Mouse (Mus musculus): ENCODE measurements around the gene Fam214b. TPM values are rescaled to one million over a fixed set of nuclear protein-coding genes. Genes with fewer than 3 reads are reported as not detected.

The Fam214b gene
- 4.0 and 4.2 TPM in 2 replicates for total RNA-seq (2014; rRNA removed)
- 6.2 and 7.7 TPM in 2 replicates for polyA plus RNA-seq (2012; rRNA removed)

GRCm38 (mm10) chr4:43045659-43046302, at the start of gene Fam214b:
Gene Fam214b (minus strand): TSS chr4:43046220.
- peak; percentile 97 for DNase-seq (ENCODE audit: extremely low read depth, low read depth, low spot score)
- Histone ChIP-seq H3K4me3 (ENCODE audit: insufficient read depth, low read depth, low read length) (peak within 1 kb of the TSS; percentile 60), H3K79me2 (ENCODE audit: control insufficient read depth, insufficient read depth, low read length) (no peaks in the 10 kb centered on the region), H3K36me3 (ENCODE audit: control insufficient read depth, insufficient read depth, low read length) (no peaks in the 10 kb centered on the region), H3K27me3 (ENCODE audit: control insufficient read depth, insufficient read depth, low read length) (no peaks in the 10 kb centered on the region), H3K27ac (replicated peaks; ENCODE audit: insufficient read depth, low read depth, low read length) (peak within 1 kb of the TSS; percentile 53), H3K9ac (ENCODE audit: low read depth, low read length) (peak within 1 kb of the TSS; percentile 69), H3K4me1 (ENCODE audit: control insufficient read depth, insufficient read depth, low read length) (peaks cover 9% of the 10 kb centered on the region; the same call in 1 of the 2 replicates)
- TF ChIP-seq POLR2A (IDR thresholded peaks at IDR 0.05; ENCODE audit: extremely low read depth, insufficient read depth, low read length) (0 out of 2 replicates have a peak, but pooled peaks have one; percentile 35), CTCF (IDR thresholded peaks at IDR 0.05; ENCODE audit: low read depth, low read length) (no peak)
- under 1% methylated on average over 33 of the region's 33 CpGs for WGBS

GRCm38 (mm10) chr4:43091183-43091582, 45.2 kb upstream of the Fam214b start:
- DNase-seq (ENCODE audit: extremely low read depth, low read depth, low spot score): no peak
- Histone ChIP-seq H3K4me3 (ENCODE audit: insufficient read depth, low read depth, low read length) (no peak overlapping the region), H3K79me2 (ENCODE audit: control insufficient read depth, insufficient read depth, low read length) (no peaks in the 10 kb centered on the region), H3K27me3 (ENCODE audit: control insufficient read depth, insufficient read depth, low read length) (no peaks in the 10 kb centered on the region), H3K27ac (replicated peaks; ENCODE audit: insufficient read depth, low read depth, low read length) (no peak overlapping the region), H3K9ac (ENCODE audit: low read depth, low read length) (no peak overlapping the region), H3K36me3 (ENCODE audit: control insufficient read depth, insufficient read depth, low read length) (no peaks in the 10 kb centered on the region; the same call in 1 of the 2 replicates), H3K4me1 (ENCODE audit: control insufficient read depth, insufficient read depth, low read length) (no peaks in the 10 kb centered on the region)
- 81% methylated on average over 4 of the region's 4 CpGs for WGBS
- no peak for TF ChIP-seq POLR2A (IDR thresholded peaks at IDR 0.05; ENCODE audit: extremely low read depth, insufficient read depth, low read length)
- TF ChIP-seq CTCF (IDR thresholded peaks at IDR 0.05; ENCODE audit: low read depth, low read length): no peak

DNA sequence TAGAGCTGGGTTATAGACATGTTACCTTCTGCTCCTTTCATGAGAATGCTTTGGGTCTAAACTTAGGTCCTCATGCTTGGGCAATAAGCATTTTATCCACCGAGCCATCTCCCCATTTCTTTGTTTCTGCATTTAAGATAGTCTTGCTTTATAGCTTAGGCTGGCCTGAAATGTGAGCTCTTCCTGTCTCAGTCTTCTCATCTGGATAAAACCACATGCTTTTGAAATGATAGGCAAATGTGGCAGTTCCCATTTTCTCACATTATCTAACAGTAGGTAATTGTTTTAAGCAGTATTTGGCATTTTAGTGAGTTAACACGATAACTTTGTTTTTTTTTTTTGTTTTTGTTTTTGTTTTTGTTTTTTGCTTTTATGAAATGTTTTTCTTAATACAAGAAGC, 43.9 kb upstream of the Fam214b start:
- no peaks in the 10 kb centered on the region for H3K4me1 ChIP-seq (ENCODE audit: control insufficient read depth, insufficient read depth, low read length)
- H3K4me3 ChIP-seq (ENCODE audit: insufficient read depth, low read depth, low read length): no peak overlapping the region
- no peak overlapping the region for H3K9ac ChIP-seq (ENCODE audit: low read depth, low read length)
- DNase-seq (ENCODE audit: extremely low read depth, low read depth, low spot score): no peak
- H3K79me2 ChIP-seq (ENCODE audit: control insufficient read depth, insufficient read depth, low read length): no peaks in the 10 kb centered on the region
- no peaks in the 10 kb centered on the region; the same call in 1 of the 2 replicates for H3K36me3 ChIP-seq (ENCODE audit: control insufficient read depth, insufficient read depth, low read length)
- H3K27me3 ChIP-seq (ENCODE audit: control insufficient read depth, insufficient read depth, low read length): no peaks in the 10 kb centered on the region
- TF ChIP-seq CTCF (IDR thresholded peaks at IDR 0.05; ENCODE audit: low read depth, low read length) (no peak), POLR2A (IDR thresholded peaks at IDR 0.05; ENCODE audit: extremely low read depth, insufficient read depth, low read length) (no peak)
- no peak overlapping the region for H3K27ac ChIP-seq (replicated peaks; ENCODE audit: insufficient read depth, low read depth, low read length)
- 78% methylated on average over 2 of the region's 2 CpGs for WGBS

- H3K4me1 ChIP-seq (ENCODE audit: control insufficient read depth, insufficient read depth, low read length): no peaks in the 10 kb centered on the region
- no peaks in the 10 kb centered on the region for H3K27me3 ChIP-seq (ENCODE audit: control insufficient read depth, insufficient read depth, low read length)
- DNase-seq (ENCODE audit: extremely low read depth, low read depth, low spot score): no peak
- H3K36me3 ChIP-seq (ENCODE audit: control insufficient read depth, insufficient read depth, low read length): no peaks in the 10 kb centered on the region
- 88% methylated on average over 2 of the region's 2 CpGs for WGBS
- H3K79me2 ChIP-seq (ENCODE audit: control insufficient read depth, insufficient read depth, low read length): no peaks in the 10 kb centered on the region
- no peak overlapping the region for H3K9ac ChIP-seq (ENCODE audit: low read depth, low read length)
- no peak overlapping the region for H3K27ac ChIP-seq (replicated peaks; ENCODE audit: insufficient read depth, low read depth, low read length)
- no peak overlapping the region for H3K4me3 ChIP-seq (ENCODE audit: insufficient read depth, low read depth, low read length)
- no peak for TF ChIP-seq CTCF (IDR thresholded peaks at IDR 0.05; ENCODE audit: low read depth, low read length)
- TF ChIP-seq POLR2A (IDR thresholded peaks at IDR 0.05; ENCODE audit: extremely low read depth, insufficient read depth, low read length): no peak
These were observed 36.4 kb upstream of the Fam214b start for GRCm38 (mm10) chr4:43082458-43082857.

DNA sequence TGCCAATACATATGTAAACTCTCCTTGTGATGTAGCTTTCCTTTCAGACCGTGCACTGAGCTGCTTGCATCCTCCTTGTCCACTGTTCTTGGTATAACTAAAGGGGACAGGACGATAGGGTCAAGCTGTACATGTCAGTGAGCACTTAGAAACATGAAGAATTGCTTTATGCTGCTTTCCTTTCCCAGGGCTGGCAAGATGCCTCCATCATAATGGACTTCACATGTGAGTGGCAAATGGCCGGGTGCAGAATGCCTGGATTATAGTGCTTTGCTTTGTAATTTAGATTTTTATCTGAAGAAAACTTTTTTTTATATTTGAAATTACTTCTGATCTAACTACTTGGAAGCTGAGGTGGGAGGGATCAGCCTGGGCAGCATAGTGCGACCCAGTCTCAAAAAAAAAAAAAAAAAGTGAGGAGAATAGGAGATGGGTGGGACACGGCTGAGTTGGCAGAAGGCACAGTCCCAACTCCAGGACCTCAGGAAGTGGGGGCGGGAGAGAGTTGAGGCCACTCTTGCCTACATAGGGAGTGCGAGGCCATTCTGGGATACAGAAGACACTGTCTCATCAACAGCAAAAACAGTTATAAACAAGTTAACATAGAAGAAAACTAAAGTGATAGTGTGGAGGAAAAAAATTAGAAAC, 32.2 kb upstream of the Fam214b start:
- 71% methylated on average over 7 of the region's 7 CpGs for WGBS
- no peak for DNase-seq (ENCODE audit: extremely low read depth, low read depth, low spot score)
- no peak for TF ChIP-seq CTCF (IDR thresholded peaks at IDR 0.05; ENCODE audit: low read depth, low read length)
- no peak for TF ChIP-seq POLR2A (IDR thresholded peaks at IDR 0.05; ENCODE audit: extremely low read depth, insufficient read depth, low read length)

GRCm38 (mm10) chr4:43074923-43075322, 28.9 kb upstream of the Fam214b start:
- Histone ChIP-seq H3K79me2 (ENCODE audit: control insufficient read depth, insufficient read depth, low read length) (no peaks in the 10 kb centered on the region), H3K4me1 (ENCODE audit: control insufficient read depth, insufficient read depth, low read length) (no peaks in the 10 kb centered on the region), H3K4me3 (ENCODE audit: insufficient read depth, low read depth, low read length) (no peak overlapping the region), H3K27me3 (ENCODE audit: control insufficient read depth, insufficient read depth, low read length) (no peaks in the 10 kb centered on the region), H3K27ac (replicated peaks; ENCODE audit: insufficient read depth, low read depth, low read length) (no peak overlapping the region), H3K36me3 (ENCODE audit: control insufficient read depth, insufficient read depth, low read length) (no peaks in the 10 kb centered on the region), H3K9ac (ENCODE audit: low read depth, low read length) (no peak overlapping the region)
- TF ChIP-seq CTCF (IDR thresholded peaks at IDR 0.05; ENCODE audit: low read depth, low read length) (no peak), POLR2A (IDR thresholded peaks at IDR 0.05; ENCODE audit: extremely low read depth, insufficient read depth, low read length) (no peak)
- no peak for DNase-seq (ENCODE audit: extremely low read depth, low read depth, low spot score)

More for the DNA sequence above, 32.2 kb upstream of the Fam214b start:
- H3K79me2 ChIP-seq (ENCODE audit: control insufficient read depth, insufficient read depth, low read length): no peaks in the 10 kb centered on the region
- no peak overlapping the region for H3K9ac ChIP-seq (ENCODE audit: low read depth, low read length)
- no peak overlapping the region for H3K27ac ChIP-seq (replicated peaks; ENCODE audit: insufficient read depth, low read depth, low read length)
- no peaks in the 10 kb centered on the region for H3K27me3 ChIP-seq (ENCODE audit: control insufficient read depth, insufficient read depth, low read length)
- H3K4me3 ChIP-seq (ENCODE audit: insufficient read depth, low read depth, low read length): no peak overlapping the region
- H3K36me3 ChIP-seq (ENCODE audit: control insufficient read depth, insufficient read depth, low read length): no peaks in the 10 kb centered on the region
- no peaks in the 10 kb centered on the region for H3K4me1 ChIP-seq (ENCODE audit: control insufficient read depth, insufficient read depth, low read length)

All from liver, adult 2 months (tissue).